Mouse (Mus musculus): ENCODE measurements around the gene A030014E15Rik. TPM values are rescaled to one million over a fixed set of nuclear protein-coding genes. Genes with fewer than 3 reads are reported as not detected.

The A030014E15Rik gene
- polyA plus RNA-seq, 1 experiment from 2014 or later = 0.29 TPM

DNA sequence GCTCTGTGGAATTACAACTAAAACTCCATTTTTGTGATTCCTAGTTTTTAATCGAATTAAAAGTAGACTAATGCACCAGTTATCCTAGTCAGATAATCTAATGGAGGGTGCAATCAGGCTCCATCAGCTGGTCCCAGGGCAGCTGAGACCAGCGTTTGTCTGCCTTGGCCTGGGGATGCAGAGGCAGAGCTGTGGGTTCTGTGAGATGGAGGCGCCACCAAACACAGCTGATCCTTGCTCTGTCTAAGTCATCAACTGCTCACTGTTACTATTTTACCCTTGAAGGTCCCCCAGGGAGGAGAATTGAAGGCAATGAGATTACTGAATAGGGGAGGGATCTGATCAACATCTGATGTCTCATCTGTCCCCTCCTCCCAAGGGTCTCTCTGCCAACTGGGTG, 41.7 kb downstream of the A030014E15Rik start:
- Histone ChIP-seq H3K4me2 (ENCODE audit: low read depth, low read length) (no peak overlapping the region), H3K4me3 (ENCODE audit: low read depth, low read length) (no peak overlapping the region), H3K36me3 (ENCODE audit: control insufficient read depth, insufficient read depth, low read length) (no peaks in the 10 kb centered on the region), H3K9ac (ENCODE audit: low read depth, low read length) (no peak overlapping the region), H3K27ac (replicated peaks; ENCODE audit: low read depth, low read length) (no peak overlapping the region), H3K9me3 (ENCODE audit: control insufficient read depth, low read length) (0 out of 2 replicates have a peak, but pooled peaks cover 5% of the 10 kb centered on the region), H3K4me1 (ENCODE audit: control insufficient read depth, insufficient read depth, low read length) (no peaks in the 10 kb centered on the region), H3K27me3 (replicated peaks; ENCODE audit: control insufficient read depth, insufficient read depth, low read length) (no peaks in the 10 kb centered on the region)
- no peak for DNase-seq (ENCODE audit: low spot score)
- no peak for ATAC-seq (ENCODE audit: low read depth)
- 67% methylated on average over 3 of the region's 3 CpGs for WGBS

GRCm38 (mm10) chr1:82972046-82972445, 47.3 kb downstream of the A030014E15Rik start:
- H3K9me3 ChIP-seq (ENCODE audit: control insufficient read depth, low read length) = no peaks in the 10 kb centered on the region
- no peak overlapping the region for H3K27ac ChIP-seq (replicated peaks; ENCODE audit: low read depth, low read length)
- no peak overlapping the region for H3K4me3 ChIP-seq (ENCODE audit: low read depth, low read length)
- WGBS = 57% methylated on average over 4 of the region's 4 CpGs
- H3K4me1 ChIP-seq (ENCODE audit: control insufficient read depth, insufficient read depth, low read length) = no peaks in the 10 kb centered on the region
- no peaks in the 10 kb centered on the region for H3K27me3 ChIP-seq (replicated peaks; ENCODE audit: control insufficient read depth, insufficient read depth, low read length)
- no peaks in the 10 kb centered on the region for H3K36me3 ChIP-seq (ENCODE audit: control insufficient read depth, insufficient read depth, low read length)
- no peak overlapping the region for H3K4me2 ChIP-seq (ENCODE audit: low read depth, low read length)
- ATAC-seq (ENCODE audit: low read depth) (no peak), DNase-seq (ENCODE audit: low spot score) (no peak)
- no peak overlapping the region for H3K9ac ChIP-seq (ENCODE audit: low read depth, low read length)

DNA sequence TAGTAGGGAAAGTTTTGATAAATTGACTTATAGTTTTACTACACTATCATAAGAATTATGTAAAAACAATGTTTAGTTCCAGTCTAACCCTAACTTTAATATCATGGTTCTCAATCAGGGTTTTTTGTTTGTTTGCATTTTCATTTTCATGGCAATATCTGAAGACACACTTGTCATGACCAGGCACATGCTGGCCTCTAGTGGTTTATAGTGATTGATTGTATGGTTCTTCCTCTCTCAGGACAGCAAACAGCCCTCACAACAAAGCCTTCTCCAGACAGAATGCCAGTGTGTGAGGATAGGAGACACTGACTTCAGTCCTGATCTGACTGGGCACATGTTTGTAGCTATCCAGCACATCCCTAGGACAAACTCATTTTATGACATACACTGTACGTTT, 48.5 kb downstream of the A030014E15Rik start:
- 88% methylated on average over 1 of the region's 1 CpGs for WGBS
- no peak for ATAC-seq (ENCODE audit: low read depth)
- H3K27ac ChIP-seq (replicated peaks; ENCODE audit: low read depth, low read length) = no peak overlapping the region

GRCm38 (mm10) chr1:82973901-82974300, 49.2 kb downstream of the A030014E15Rik start:
- H3K27ac ChIP-seq (replicated peaks; ENCODE audit: low read depth, low read length) = no peak overlapping the region
- H3K27me3 ChIP-seq (replicated peaks; ENCODE audit: control insufficient read depth, insufficient read depth, low read length) = no peaks in the 10 kb centered on the region

More for the DNA sequence above, 48.5 kb downstream of the A030014E15Rik start:
- DNase-seq (ENCODE audit: low spot score) = no peak
- H3K4me1 ChIP-seq (ENCODE audit: control insufficient read depth, insufficient read depth, low read length) = no peaks in the 10 kb centered on the region
- H3K27me3 ChIP-seq (replicated peaks; ENCODE audit: control insufficient read depth, insufficient read depth, low read length) = no peaks in the 10 kb centered on the region
- no peaks in the 10 kb centered on the region for H3K9me3 ChIP-seq (ENCODE audit: control insufficient read depth, low read length)
- H3K36me3 ChIP-seq (ENCODE audit: control insufficient read depth, insufficient read depth, low read length) = no peaks in the 10 kb centered on the region
- no peak overlapping the region for H3K9ac ChIP-seq (ENCODE audit: low read depth, low read length)
- H3K4me3 ChIP-seq (ENCODE audit: low read depth, low read length) = no peak overlapping the region
- H3K4me2 ChIP-seq (ENCODE audit: low read depth, low read length) = no peak overlapping the region

DNA sequence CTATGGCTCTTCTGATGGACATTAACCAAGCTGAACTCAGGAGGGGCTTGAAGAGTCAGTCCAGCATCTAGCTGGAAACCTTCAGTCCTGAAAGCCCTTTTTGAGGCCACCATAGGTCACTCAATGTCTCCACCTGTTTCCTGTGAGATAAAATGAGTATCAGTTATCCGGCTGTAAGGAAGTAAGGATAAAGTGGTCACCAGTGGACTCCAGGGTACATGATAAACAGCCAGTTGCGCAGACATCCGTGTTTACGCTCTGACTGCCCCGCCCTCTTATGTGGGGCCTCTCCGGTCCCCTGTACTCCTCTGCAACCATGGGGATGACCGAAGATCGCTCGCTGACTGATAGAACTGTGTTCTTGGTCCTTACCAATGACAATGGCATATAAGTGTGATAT, 49.6 kb downstream of the A030014E15Rik start:
- Histone ChIP-seq H3K4me1 (ENCODE audit: control insufficient read depth, insufficient read depth, low read length) (no peaks in the 10 kb centered on the region), H3K36me3 (ENCODE audit: control insufficient read depth, insufficient read depth, low read length) (no peaks in the 10 kb centered on the region), H3K9ac (ENCODE audit: low read depth, low read length) (no peak overlapping the region), H3K9me3 (ENCODE audit: control insufficient read depth, low read length) (no peaks in the 10 kb centered on the region), H3K27me3 (replicated peaks; ENCODE audit: control insufficient read depth, insufficient read depth, low read length) (no peaks in the 10 kb centered on the region), H3K27ac (replicated peaks; ENCODE audit: low read depth, low read length) (no peak overlapping the region), H3K4me2 (ENCODE audit: low read depth, low read length) (no peak overlapping the region), H3K4me3 (ENCODE audit: low read depth, low read length) (no peak overlapping the region)
- ATAC-seq (ENCODE audit: low read depth) (no peak), DNase-seq (ENCODE audit: low spot score) (no peak)
- 90% methylated on average over 9 of the region's 9 CpGs for WGBS

More at GRCm38 (mm10) chr1:82973901-82974300, 49.2 kb downstream of the A030014E15Rik start:
- Histone ChIP-seq H3K4me2 (ENCODE audit: low read depth, low read length) (no peak overlapping the region), H3K9ac (ENCODE audit: low read depth, low read length) (no peak overlapping the region), H3K4me1 (ENCODE audit: control insufficient read depth, insufficient read depth, low read length) (no peaks in the 10 kb centered on the region), H3K4me3 (ENCODE audit: low read depth, low read length) (no peak overlapping the region), H3K9me3 (ENCODE audit: control insufficient read depth, low read length) (no peaks in the 10 kb centered on the region), H3K36me3 (ENCODE audit: control insufficient read depth, insufficient read depth, low read length) (no peaks in the 10 kb centered on the region)
- WGBS = 71% methylated on average over 6 of the region's 6 CpGs
- ATAC-seq (ENCODE audit: low read depth) = no peak
- DNase-seq (ENCODE audit: low spot score) = no peak

Other genes with a start within 250 kb of the A030014E15Rik start
- 216 and 220 TPM in 2 replicates for gene Mff, start 200.0 kb upstream of the A030014E15Rik start, polyA plus RNA-seq (2014; fragmentation: Nextera tagmentation; extraction: Ambion mirVana)
- 0.11 TPM in 1 of 2 replicates, not detected in the other for gene Tm4sf20, start 156.5 kb upstream of the A030014E15Rik start, polyA plus RNA-seq (2014; fragmentation: Nextera tagmentation; extraction: Ambion mirVana)
- gene Gm47791, start 153.7 kb upstream of the A030014E15Rik start, polyA plus RNA-seq (2014; fragmentation: Nextera tagmentation; extraction: Ambion mirVana) = not detected in 2 replicates
- 41.9 and 42.4 TPM in 2 replicates for gene Agfg1, start 85.4 kb upstream of the A030014E15Rik start, polyA plus RNA-seq (2014; fragmentation: Nextera tagmentation; extraction: Ambion mirVana)
- gene A030005L19Rik, start 11.6 kb upstream of the A030014E15Rik start, polyA plus RNA-seq (2014; fragmentation: Nextera tagmentation; extraction: Ambion mirVana) = 0.26 and 0.58 TPM in 2 replicates
- not detected in 2 replicates for gene Gm6217, start 6.5 kb downstream of the A030014E15Rik start, polyA plus RNA-seq (2014; fragmentation: Nextera tagmentation; extraction: Ambion mirVana)
- not detected in 2 replicates for gene A030003K21Rik, start 18.5 kb downstream of the A030014E15Rik start, polyA plus RNA-seq (2014; fragmentation: Nextera tagmentation; extraction: Ambion mirVana)
- not detected in 2 replicates for gene Gm7544, start 31.1 kb downstream of the A030014E15Rik start, polyA plus RNA-seq (2014; fragmentation: Nextera tagmentation; extraction: Ambion mirVana)
- gene Gm47955, start 35.4 kb downstream of the A030014E15Rik start, polyA plus RNA-seq (2014; fragmentation: Nextera tagmentation; extraction: Ambion mirVana) = not detected in 2 replicates
- gene Gm47959, start 75.6 kb downstream of the A030014E15Rik start, polyA plus RNA-seq (2014; fragmentation: Nextera tagmentation; extraction: Ambion mirVana) = not detected in 2 replicates
- gene Slc19a3, start 113.5 kb downstream of the A030014E15Rik start, polyA plus RNA-seq (2014; fragmentation: Nextera tagmentation; extraction: Ambion mirVana) = 0.29 and 0.72 TPM in 2 replicates
- 0.36 TPM in 1 of 2 replicates, not detected in the other for gene Krtap28-10, start 117.6 kb downstream of the A030014E15Rik start, polyA plus RNA-seq (2014; fragmentation: Nextera tagmentation; extraction: Ambion mirVana)
- not detected in 2 replicates for gene Gm47969, start 120.0 kb downstream of the A030014E15Rik start, polyA plus RNA-seq (2014; fragmentation: Nextera tagmentation; extraction: Ambion mirVana)
- not detected in 2 replicates for gene A030005K14Rik, start 134.5 kb downstream of the A030014E15Rik start, polyA plus RNA-seq (2014; fragmentation: Nextera tagmentation; extraction: Ambion mirVana)
- gene Krtap28-13, start 136.0 kb downstream of the A030014E15Rik start, polyA plus RNA-seq (2014; fragmentation: Nextera tagmentation; extraction: Ambion mirVana) = 0.29 TPM in 1 of 2 replicates, not detected in the other
- gene Ccl20, start 191.8 kb downstream of the A030014E15Rik start, polyA plus RNA-seq (2014; fragmentation: Nextera tagmentation; extraction: Ambion mirVana) = 0.47 and 1.1 TPM in 2 replicates
- 0.48 and 0.78 TPM in 2 replicates for gene Daw1, start 234.8 kb downstream of the A030014E15Rik start, polyA plus RNA-seq (2014; fragmentation: Nextera tagmentation; extraction: Ambion mirVana)

Data from embryonic facial prominence, embryonic 14.5 days (tissue).